Mouse (Mus musculus) right cerebral cortex, postnatal 10 days (tissue): Measurements from ENCODE around the gene Adamtsl1.

Experiments
- DNase-seq, 2 experiments: peaks; one replicate each; pipeline ENCODE4 v3.0.0; 2021; ENCODE audit warnings: low spot score in 2 of 2

The Adamtsl1 gene

GRCm38 (mm10) chr4:86191195-86191594 lies 677.2 kb downstream of the Adamtsl1 start:
- no peak for DNase-seq

- DNase-seq, result no peak
Measured at GRCm38 (mm10) chr4:86201766-86202165, 687.8 kb downstream of the Adamtsl1 start.

GRCm38 (mm10) chr4:86203288-86203687 lies 689.3 kb downstream of the Adamtsl1 start:
- no peak for DNase-seq

- no peak for DNase-seq
Measured at GRCm38 (mm10) chr4:86224875-86225274, 710.9 kb downstream of the Adamtsl1 start.

- peak in 1 of 2 experiments; percentile 46 for DNase-seq
Measured at GRCm38 (mm10) chr4:86227096-86227495, 713.1 kb downstream of the Adamtsl1 start.

GRCm38 (mm10) chr4:86233197-86233596 lies 719.2 kb downstream of the Adamtsl1 start:
- no peak for DNase-seq

- DNase-seq, result no peak
Measured at GRCm38 (mm10) chr4:86241854-86242424, 728.0 kb downstream of the Adamtsl1 start.

- DNase-seq, result no peak
Measured at GRCm38 (mm10) chr4:86270085-86270484, 756.1 kb downstream of the Adamtsl1 start.

GRCm38 (mm10) chr4:86273703-86274355 lies 759.9 kb downstream of the Adamtsl1 start:
- DNase-seq, result no peak

GRCm38 (mm10) chr4:86274663-86275062 lies 760.7 kb downstream of the Adamtsl1 start:
- DNase-seq, result no peak

- DNase-seq, result peak in 1 of 2 experiments; percentile 29
Measured at GRCm38 (mm10) chr4:86276021-86276813, 762.2 kb downstream of the Adamtsl1 start.

GRCm38 (mm10) chr4:86278546-86278945 lies 764.6 kb downstream of the Adamtsl1 start:
- DNase-seq, result no peak

GRCm38 (mm10) chr4:86286572-86286971 lies 772.6 kb downstream of the Adamtsl1 start:
- no peak for DNase-seq

GRCm38 (mm10) chr4:86288264-86288663 lies 774.3 kb downstream of the Adamtsl1 start:
- no peak for DNase-seq

GRCm38 (mm10) chr4:86289511-86290273 lies 775.7 kb downstream of the Adamtsl1 start:
- no peak for DNase-seq

- no peak for DNase-seq
Measured at GRCm38 (mm10) chr4:86294828-86295251, 780.9 kb downstream of the Adamtsl1 start.

- DNase-seq, result no peak
Measured at GRCm38 (mm10) chr4:86301469-86301868, 787.5 kb downstream of the Adamtsl1 start.

- DNase-seq, result no peak
Measured at GRCm38 (mm10) chr4:86302095-86302494, 788.1 kb downstream of the Adamtsl1 start.

- no peak for DNase-seq
Measured at GRCm38 (mm10) chr4:86306753-86307152, 792.8 kb downstream of the Adamtsl1 start.

- DNase-seq, result no peak
Measured at GRCm38 (mm10) chr4:86309178-86309577, 795.2 kb downstream of the Adamtsl1 start.

- no peak for DNase-seq
Measured at GRCm38 (mm10) chr4:86310806-86311730, 797.1 kb downstream of the Adamtsl1 start.
